Mouse (Mus musculus): ENCODE data around the gene Hist1h4b.

DNA sequence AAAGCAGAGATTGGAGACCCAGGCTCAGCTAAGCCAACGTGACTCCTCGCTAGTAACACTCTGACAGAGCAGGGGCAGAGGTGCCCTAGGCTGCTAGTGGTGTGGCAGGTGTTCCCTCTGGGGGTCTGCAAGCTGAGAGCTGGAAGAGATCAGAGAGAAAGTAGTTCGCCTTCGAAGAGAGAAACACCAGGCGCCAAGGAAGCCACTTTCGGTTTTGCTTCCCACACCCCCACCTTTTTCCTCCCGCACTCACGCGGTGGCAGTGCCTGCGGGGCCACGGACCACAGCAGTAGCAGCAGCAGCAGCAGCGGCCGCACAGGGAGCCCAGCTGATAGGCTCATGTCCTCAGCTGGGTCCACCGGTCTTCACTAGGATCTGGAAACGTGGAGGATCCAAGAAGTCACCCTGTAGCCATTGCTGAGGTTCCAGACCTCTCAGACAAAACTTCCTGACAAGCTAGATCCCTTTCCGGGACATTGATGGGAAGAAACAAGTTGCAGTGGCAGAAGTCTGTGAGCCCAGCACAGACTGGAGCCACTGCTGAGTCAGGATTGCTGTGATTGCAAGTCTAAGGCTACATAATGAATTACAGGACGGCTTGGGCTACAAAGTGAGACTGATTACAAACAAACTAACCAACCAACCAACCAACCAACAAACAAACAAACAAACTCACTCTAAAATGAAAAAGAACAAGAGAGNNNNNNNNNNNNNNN is 46.3 kb upstream of the Hist1h4b start, which contains the start of gene Hfe:
- TF ChIP-seq CTCF (IDR thresholded peaks at IDR 0.05; ENCODE audit: borderline replicate concordance, control insufficient read depth, extremely low read depth, insufficient read depth, low read length, poor library complexity) (no peak), POLR2A (IDR thresholded peaks at IDR 0.05; ENCODE audit: control insufficient read depth, extremely low read depth, insufficient read depth, low read length, poor library complexity) (peak; percentile 50; the same call in 1 of the 2 replicates)

Measured in thymus, adult 2 months (tissue).